Mouse (Mus musculus) heart, embryonic 11.5 days (tissue): ENCODE results near the gene Gfi1b. TPM values are rescaled to one million over a fixed set of nuclear protein-coding genes. Genes with fewer than 3 reads are reported as not detected.

Source experiments
- ATAC-seq: fragments of 200-750 bp; cut with Nextera tagmentation; replicated peaks from 2 replicates; pipeline ENCODE4 v1.8.0; 2017; ENCODE audit warnings: moderate library complexity; ENCODE audit not compliant: insufficient number of reproducible peaks, low FRiP score, low TSS enrichment
- H3K27ac ChIP-seq: fragments of 300-500 bp; sonication (generic); 2 replicates; pipeline ENCODE4 v1.5.1; 2014; ENCODE audit warnings: mild to moderate bottlenecking, low read depth, low read length
- H3K27me3 ChIP-seq: fragments of 300-500 bp; sonication (generic); 2 replicates; pipeline ENCODE4 v1.6.1; 2014; ENCODE audit warnings: mild to moderate bottlenecking, low read length, mixed read lengths; ENCODE audit not compliant: control insufficient read depth, insufficient read depth
- H3K36me3 ChIP-seq: fragments of 300-500 bp; sonication (generic); 2 replicates; pipeline ENCODE4 v1.6.1; 2014; ENCODE audit warnings: mild to moderate bottlenecking, low read length, moderate library complexity, mixed read lengths; ENCODE audit not compliant: control insufficient read depth, insufficient read depth
- H3K4me1 ChIP-seq: fragments of 300-500 bp; sonication (generic); 2 replicates; pipeline ENCODE4 v1.6.1; 2014; ENCODE audit warnings: low read length; ENCODE audit not compliant: control insufficient read depth, insufficient read depth
- H3K4me2 ChIP-seq: fragments of 300-500 bp; sonication (generic); 2 replicates; pipeline ENCODE4 v1.6.1; 2014; ENCODE audit warnings: mild to moderate bottlenecking, moderate library complexity
- H3K4me3 ChIP-seq: fragments of 300-500 bp; sonication (generic); 2 replicates; pipeline ENCODE4 v1.5.1; 2014; ENCODE audit warnings: low read depth, low read length
- H3K9ac ChIP-seq: fragments of 300-500 bp; sonication (generic); 2 replicates; pipeline ENCODE4 v1.6.1; 2014; ENCODE audit warnings: mild to moderate bottlenecking, low read depth, low read length, moderate library complexity
- H3K9me3 ChIP-seq: fragments of 300-500 bp; sonication (generic); replicated peaks from 2 replicates; pipeline ENCODE4 v1.6.1; 2016; ENCODE audit warnings: low read length; ENCODE audit not compliant: control insufficient read depth
- WGBS: fragments of 180-500 bp; shearing (Covaris S2); extraction: QIAGEN DNeasy Blood & Tissue Kit; methylation state at CpG from one replicate; pipeline ENCODE4 v1.1.7; 2014; ENCODE audit not compliant: insufficient replicate concordance; 5-methylcytosine and 5-hydroxymethylcytosine counted together
- polyA plus RNA-seq: library from polyadenylated mRNA; unstranded; fragments of >200 nt; fragmentation: Nextera tagmentation; extraction: Ambion mirVana; gene quantifications from 2 replicates; pipeline ENCODE4 v1.2.1, GENCODE M21; 2014

The Gfi1b gene
- polyA plus RNA-seq, 1 experiment from 2014 or later = 10.9 TPM

DNA sequence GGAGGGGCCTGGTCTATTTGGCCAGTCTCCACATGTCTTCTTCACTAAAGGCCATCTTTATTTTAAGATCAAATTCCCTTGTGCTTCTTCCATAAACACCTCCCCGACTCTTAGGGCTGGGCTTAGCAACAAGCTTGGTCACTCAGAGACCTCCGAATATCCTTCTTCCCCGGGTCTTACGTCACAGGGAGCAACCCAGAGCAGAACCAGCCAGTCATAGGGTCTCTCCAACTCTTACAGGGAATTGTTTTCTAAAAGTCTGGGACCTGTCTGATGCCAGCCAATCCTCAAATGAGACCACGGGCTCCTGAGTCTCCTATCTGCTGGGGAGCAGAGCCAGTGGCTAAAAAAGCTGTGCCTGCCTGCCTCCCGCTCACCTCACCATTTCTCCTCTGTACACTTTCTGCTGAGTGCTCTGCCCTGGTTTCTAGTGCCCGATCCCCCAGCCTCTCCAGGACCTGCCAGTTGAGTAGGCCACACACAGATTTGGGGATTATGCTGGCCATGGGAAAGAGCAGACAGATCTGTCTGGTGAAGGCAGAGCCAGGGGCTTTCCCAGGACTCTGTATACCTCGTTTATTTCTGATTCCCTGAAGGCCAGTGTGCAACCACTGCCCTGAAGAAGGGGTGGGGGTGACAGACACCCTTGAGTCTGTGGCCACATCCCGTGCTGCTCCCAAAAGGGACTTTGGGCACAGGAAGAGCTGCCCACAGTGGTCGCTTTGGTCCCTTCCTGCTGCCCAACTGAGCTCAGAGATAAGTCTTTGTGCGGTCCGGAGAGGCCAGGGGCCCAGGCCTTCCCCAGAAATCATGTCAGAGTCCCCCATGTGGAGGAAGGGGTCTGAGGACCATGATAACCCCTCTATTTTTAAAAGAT is 22.9 kb downstream of the Gfi1b start:
- Histone ChIP-seq H3K4me1 (peaks cover 35% of the 10 kb centered on the region), H3K4me2 (peak overlapping the region; percentile 23), H3K27me3 (no peaks in the 10 kb centered on the region; the same call in 1 of the 2 replicates), H3K9ac (peak overlapping the region; percentile 29; the same call in 1 of the 2 replicates), H3K4me3 (no peak overlapping the region), H3K9me3 (no peaks in the 10 kb centered on the region), H3K27ac (peak overlapping the region; percentile 57; the same call in 1 of the 2 replicates), H3K36me3 (no peaks in the 10 kb centered on the region)
- no peak for ATAC-seq
- 39% methylated on average over 12 of the region's 12 CpGs for WGBS

DNA sequence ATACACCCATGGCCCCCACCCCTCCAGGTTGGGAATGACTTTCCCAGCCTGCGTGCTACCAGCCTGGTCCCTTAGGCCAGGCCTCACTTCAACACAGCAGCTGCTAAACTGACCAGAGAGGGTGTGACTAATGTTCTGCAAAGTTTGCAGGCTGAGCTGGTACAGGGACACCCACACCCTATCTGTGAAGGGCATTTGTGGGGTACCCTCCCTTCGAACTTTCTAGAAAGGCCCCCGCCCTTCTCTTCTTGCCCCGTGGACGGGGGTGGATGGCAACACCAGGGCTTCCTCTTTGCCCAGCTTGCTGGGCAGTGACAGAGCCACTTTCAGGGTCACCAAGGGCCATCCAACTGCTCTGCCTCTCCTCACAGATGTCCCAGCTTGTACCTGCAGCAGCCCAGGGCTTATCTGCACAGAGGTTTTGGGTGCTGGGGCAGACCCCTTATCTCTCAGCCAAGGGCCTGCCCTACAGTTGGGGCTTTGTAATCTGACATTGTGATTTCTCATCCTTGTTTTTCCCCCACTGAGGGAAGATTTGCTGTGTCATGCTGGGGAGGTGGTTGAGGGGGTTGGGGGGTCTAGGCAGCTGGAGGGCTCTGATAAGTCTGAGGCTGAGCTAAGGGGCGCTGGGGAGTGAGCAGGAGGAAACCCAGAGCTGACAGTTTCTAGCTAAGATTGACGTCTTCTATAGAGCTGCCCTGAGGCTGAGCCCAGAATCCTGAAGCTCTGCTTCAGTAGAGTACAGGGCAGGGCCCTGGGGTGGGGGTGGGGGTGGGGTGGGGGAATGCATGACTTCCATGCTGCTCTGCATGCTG is 23.8 kb downstream of the Gfi1b start:
- Histone ChIP-seq H3K27ac (peak overlapping the region; percentile 57), H3K4me1 (peaks cover 35% of the 10 kb centered on the region), H3K9me3 (no peaks in the 10 kb centered on the region), H3K36me3 (no peaks in the 10 kb centered on the region), H3K4me2 (peak overlapping the region; percentile 23; the same call in 1 of the 2 replicates), H3K9ac (peak overlapping the region; percentile 4; the same call in 1 of the 2 replicates), H3K27me3 (no peaks in the 10 kb centered on the region; the same call in 1 of the 2 replicates), H3K4me3 (no peak overlapping the region)
- WGBS = 48% methylated on average over 7 of the region's 7 CpGs
- ATAC-seq = peak; percentile 86

DNA sequence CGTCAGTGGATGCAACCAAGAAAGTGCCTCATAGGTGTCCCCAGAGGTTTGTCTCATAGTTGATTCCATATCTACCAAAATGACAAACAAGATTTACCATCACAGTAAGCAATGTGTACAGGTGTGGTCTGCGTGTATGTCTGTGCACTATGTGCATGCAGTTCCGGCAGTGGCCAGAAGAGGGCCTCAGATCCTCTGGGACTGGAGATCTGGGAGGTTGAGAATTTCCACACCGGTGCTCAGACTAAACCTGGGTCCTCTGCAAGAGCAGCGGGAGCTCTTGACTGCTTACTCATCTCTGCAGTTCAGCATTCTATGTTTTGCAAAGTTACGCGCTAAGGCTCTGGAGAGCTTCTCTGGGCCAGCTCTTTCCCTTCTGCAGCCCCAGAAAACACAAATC is 24.8 kb downstream of the Gfi1b start:
- Histone ChIP-seq H3K9me3 (no peaks in the 10 kb centered on the region), H3K4me3 (no peak overlapping the region), H3K36me3 (no peaks in the 10 kb centered on the region), H3K4me2 (no peak overlapping the region), H3K9ac (no peak overlapping the region), H3K4me1 (peaks cover 29% of the 10 kb centered on the region), H3K27me3 (no peaks in the 10 kb centered on the region; the same call in 1 of the 2 replicates), H3K27ac (peak overlapping the region; percentile 22; the same call in 1 of the 2 replicates)
- no peak for ATAC-seq
- 85% methylated on average over 7 of the region's 7 CpGs for WGBS

GRCm38 (mm10) chr2:28596021-28596420 is 25.8 kb downstream of the Gfi1b start:
- Histone ChIP-seq H3K27me3 (peaks cover under 1% of the 10 kb centered on the region; the same call in 1 of the 2 replicates), H3K4me1 (peaks cover 24% of the 10 kb centered on the region), H3K9me3 (no peaks in the 10 kb centered on the region), H3K36me3 (no peaks in the 10 kb centered on the region), H3K4me2 (no peak overlapping the region), H3K9ac (no peak overlapping the region), H3K4me3 (no peak overlapping the region), H3K27ac (no peak overlapping the region)
- 67% methylated on average over 7 of the region's 7 CpGs for WGBS
- no peak for ATAC-seq

GRCm38 (mm10) chr2:28592809-28593208 is 29.0 kb downstream of the Gfi1b start:
- Histone ChIP-seq H3K36me3 (no peaks in the 10 kb centered on the region), H3K4me2 (peak overlapping the region; percentile 31; the same call in 1 of the 2 replicates), H3K4me1 (peaks cover 3% of the 10 kb centered on the region; the same call in 1 of the 2 replicates), H3K27me3 (peaks cover 3% of the 10 kb centered on the region; the same call in 1 of the 2 replicates), H3K4me3 (no peak overlapping the region), H3K9ac (no peak overlapping the region), H3K27ac (no peak overlapping the region), H3K9me3 (no peaks in the 10 kb centered on the region)
- WGBS = 8% methylated on average over 15 of the region's 15 CpGs
- ATAC-seq = no peak

- H3K4me3 ChIP-seq = no peak overlapping the region
- WGBS = 70% methylated on average over 2 of the region's 2 CpGs
- no peak overlapping the region for H3K9ac ChIP-seq
- H3K4me2 ChIP-seq = no peak overlapping the region
- ATAC-seq = no peak
- H3K9me3 ChIP-seq = no peaks in the 10 kb centered on the region
- peaks cover 3% of the 10 kb centered on the region; the same call in 1 of the 2 replicates for H3K27me3 ChIP-seq
- no peaks in the 10 kb centered on the region for H3K4me1 ChIP-seq
- no peak overlapping the region for H3K27ac ChIP-seq
- H3K36me3 ChIP-seq = no peaks in the 10 kb centered on the region
Measured at GRCm38 (mm10) chr2:28591479-28591878, 30.3 kb downstream of the Gfi1b start.

GRCm38 (mm10) chr2:28588574-28588973 is 33.2 kb downstream of the Gfi1b start:
- Histone ChIP-seq H3K9me3 (no peaks in the 10 kb centered on the region), H3K4me2 (no peak overlapping the region), H3K9ac (no peak overlapping the region), H3K27ac (no peak overlapping the region), H3K4me1 (0 out of 2 replicates have a peak, but pooled peaks cover 1% of the 10 kb centered on the region), H3K36me3 (no peaks in the 10 kb centered on the region), H3K4me3 (no peak overlapping the region), H3K27me3 (peaks cover 3% of the 10 kb centered on the region; the same call in 1 of the 2 replicates)
- no peak for ATAC-seq
- 41% methylated on average over 1 of the region's 1 CpGs for WGBS

DNA sequence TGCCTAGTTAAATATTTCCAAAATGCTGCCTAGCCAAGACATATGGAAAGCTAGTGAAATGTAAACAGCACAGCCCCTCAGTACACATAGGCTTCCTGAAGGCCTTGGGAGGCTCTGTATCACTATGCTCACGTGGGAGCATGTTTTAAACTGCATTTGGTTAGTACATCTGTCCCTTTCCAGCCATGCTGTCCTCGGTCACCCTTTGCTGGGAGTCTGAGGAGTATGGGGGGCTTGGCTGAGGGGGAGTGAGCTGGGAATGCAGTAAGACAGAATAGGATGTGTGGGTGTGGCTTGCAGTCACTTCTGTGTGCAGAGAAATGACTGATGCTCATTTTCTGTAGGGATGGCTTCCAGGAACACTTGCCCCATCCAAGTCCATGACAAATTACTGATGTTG is 36.1 kb downstream of the Gfi1b start:
- Histone ChIP-seq H3K4me2 (no peak overlapping the region), H3K4me3 (no peak overlapping the region), H3K27me3 (no peaks in the 10 kb centered on the region), H3K27ac (no peak overlapping the region), H3K4me1 (0 out of 2 replicates have a peak, but pooled peaks cover 4% of the 10 kb centered on the region), H3K9me3 (no peaks in the 10 kb centered on the region), H3K9ac (no peak overlapping the region), H3K36me3 (no peaks in the 10 kb centered on the region)
- 53% methylated on average over 2 of the region's 2 CpGs for WGBS
- no peak for ATAC-seq
